Mouse (Mus musculus): ENCODE data around the gene Hdac4. TPM values are rescaled to one million over a fixed set of nuclear protein-coding genes. Genes with fewer than 3 reads are reported as not detected.
A peak's percentile ranks its signal among the peaks of the same experiment; 100 is the strongest.

Hdac4 gene
- total RNA-seq, 2 experiments from 2014 or later, result 37.2 to 39.9 TPM

GRCm38 (mm10) chr1:92042126-92042525, 153.4 kb downstream of the Hdac4 start:
- DNase-seq, result no peak
- intact Hi-C loops (cut with DNase I), result no loop called here

- intact Hi-C loops (cut with DNase I), result no loop called here
- DNase-seq, result no peak
Observed at GRCm38 (mm10) chr1:92041290-92041689, 154.2 kb downstream of the Hdac4 start.

- intact Hi-C loops (cut with DNase I), result no loop called here
Observed at GRCm38 (mm10) chr1:92038714-92039113, 156.8 kb downstream of the Hdac4 start.

DNA sequence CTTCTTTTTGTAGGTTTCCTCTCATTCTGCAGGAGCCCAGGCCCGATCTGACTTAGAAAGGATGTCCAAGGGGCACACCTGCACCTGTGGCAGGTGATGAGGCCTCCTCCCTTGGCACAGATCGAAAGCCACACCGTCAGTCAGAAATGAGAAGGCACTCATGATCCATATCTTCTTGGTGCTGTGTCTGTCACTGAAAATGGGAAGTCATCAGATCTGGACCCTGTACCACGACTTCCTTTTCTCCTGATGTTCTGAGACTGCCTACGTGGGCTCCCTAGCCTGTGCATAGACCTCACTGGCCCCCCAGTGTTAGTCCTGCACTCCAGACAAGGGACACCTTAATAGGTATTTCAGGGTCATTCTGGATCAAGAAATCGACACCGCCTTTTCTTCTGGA, 158.5 kb downstream of the Hdac4 start:
- no peak for DNase-seq
- intact Hi-C loops (cut with DNase I), result no loop called here

More at GRCm38 (mm10) chr1:92038714-92039113, 156.8 kb downstream of the Hdac4 start:
- DNase-seq, result no peak

DNA sequence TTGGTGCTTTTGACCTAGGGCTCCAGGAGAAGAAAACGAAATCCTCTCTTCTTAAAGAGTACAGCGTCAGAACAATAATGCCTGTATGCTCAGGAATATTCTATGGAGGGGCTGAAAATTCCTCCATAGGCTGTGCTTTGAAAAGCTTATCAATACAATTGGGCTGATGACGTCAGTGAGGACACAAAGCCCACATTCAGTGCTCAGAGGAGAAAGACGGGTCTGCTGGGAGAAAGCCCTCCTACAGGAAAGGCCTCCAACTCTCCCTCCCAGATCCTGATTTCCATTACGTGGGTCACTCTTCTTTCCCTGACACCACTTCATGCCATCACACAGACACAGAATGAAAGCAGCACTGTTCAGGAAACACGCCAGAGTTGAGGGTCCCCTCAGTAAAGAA, 159.7 kb downstream of the Hdac4 start:
- intact Hi-C loops (cut with DNase I), result no loop called here
- no peak for DNase-seq

DNA sequence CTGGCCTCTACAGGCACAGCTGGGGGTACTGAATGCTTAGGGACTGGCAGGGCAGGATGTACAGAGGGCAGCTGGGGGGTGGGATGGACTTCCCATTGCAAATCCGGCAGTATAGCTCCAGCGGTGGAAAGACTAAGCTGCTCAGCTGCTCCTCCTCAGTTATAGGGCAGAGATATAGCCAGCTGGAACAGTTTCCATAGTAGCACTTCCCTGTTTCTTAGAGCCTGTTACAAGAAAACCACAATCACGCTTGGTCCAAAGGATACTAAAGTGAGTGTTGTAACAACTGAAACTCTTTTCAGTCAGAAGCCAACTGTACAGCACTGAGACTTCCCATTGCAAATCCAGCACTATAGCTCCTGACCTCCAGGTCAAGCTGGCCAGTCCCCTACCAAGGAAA, 161.3 kb downstream of the Hdac4 start:
- intact Hi-C loops (cut with DNase I), result no loop called here
- no peak for DNase-seq

- intact Hi-C loops (cut with DNase I), result no loop called here
- no peak for DNase-seq
Observed at GRCm38 (mm10) chr1:92033463-92033862, 162.0 kb downstream of the Hdac4 start.

- intact Hi-C loops (cut with DNase I), result no loop called here
Observed at GRCm38 (mm10) chr1:92030541-92030940, 165.0 kb downstream of the Hdac4 start.

DNA sequence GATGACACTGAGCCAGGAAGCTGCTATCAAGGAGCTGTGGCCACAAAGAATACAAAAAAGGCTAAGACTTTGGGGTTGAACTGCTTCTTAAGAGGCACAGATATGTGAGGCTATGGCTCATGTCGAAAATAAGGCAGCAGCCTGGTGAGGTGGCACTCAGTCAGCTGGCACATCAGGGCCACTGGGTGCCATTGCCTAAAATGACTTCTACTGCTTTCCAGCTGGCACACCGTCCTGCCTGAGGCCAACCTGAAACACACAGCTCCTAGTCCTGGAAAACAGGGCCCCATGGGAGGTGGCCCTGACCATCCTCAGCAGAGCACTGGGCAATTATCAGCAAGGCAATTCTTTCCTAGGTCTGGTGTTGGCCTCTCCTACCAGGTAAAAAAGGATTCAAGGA, 167.3 kb downstream of the Hdac4 start:
- intact Hi-C loops (cut with DNase I), result no loop called here
- peak; percentile 60 to 66 for DNase-seq

More at GRCm38 (mm10) chr1:92030541-92030940, 165.0 kb downstream of the Hdac4 start:
- no peak for DNase-seq

DNA sequence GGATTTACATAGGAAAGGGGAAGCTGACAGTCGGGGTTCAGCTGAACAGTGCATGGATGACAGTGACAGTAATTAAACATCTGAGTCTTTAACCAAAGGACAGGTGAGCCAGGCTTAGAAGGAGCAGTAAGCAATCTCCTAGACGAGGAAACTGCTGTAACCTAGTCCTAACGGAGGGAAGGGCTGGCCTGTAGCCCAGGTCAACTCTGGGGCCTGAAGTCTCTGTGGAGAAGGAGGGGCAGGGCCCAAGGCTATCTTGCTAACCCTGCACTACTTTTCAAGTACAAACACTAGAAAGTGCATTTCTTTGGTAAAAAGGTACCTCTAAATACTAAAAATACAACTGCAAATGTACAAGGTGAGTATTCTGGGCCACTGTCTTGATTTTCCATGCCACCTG, 169.1 kb downstream of the Hdac4 start:
- intact Hi-C loops (cut with DNase I), result no loop called here
- no peak for DNase-seq

- DNase-seq, result no peak
- intact Hi-C loops (cut with DNase I), result no loop called here
Observed at GRCm38 (mm10) chr1:92023906-92024305, 171.6 kb downstream of the Hdac4 start.

- DNase-seq, result no peak
- intact Hi-C loops (cut with DNase I), result no loop called here
Observed at GRCm38 (mm10) chr1:92022009-92022408, 173.5 kb downstream of the Hdac4 start.

GRCm38 (mm10) chr1:92015938-92016672, 179.4 kb downstream of the Hdac4 start:
- intact Hi-C loops (cut with DNase I), result loop anchor here (2.0 kb wide), 1 partner anchor 55 kb away; no protein-coding TSS in a partner anchor
- peak; percentile 34 to 35 for DNase-seq

- intact Hi-C loops (cut with DNase I), result no loop called here
- no peak for DNase-seq
Observed at GRCm38 (mm10) chr1:92015252-92015651, 180.2 kb downstream of the Hdac4 start.

DNA sequence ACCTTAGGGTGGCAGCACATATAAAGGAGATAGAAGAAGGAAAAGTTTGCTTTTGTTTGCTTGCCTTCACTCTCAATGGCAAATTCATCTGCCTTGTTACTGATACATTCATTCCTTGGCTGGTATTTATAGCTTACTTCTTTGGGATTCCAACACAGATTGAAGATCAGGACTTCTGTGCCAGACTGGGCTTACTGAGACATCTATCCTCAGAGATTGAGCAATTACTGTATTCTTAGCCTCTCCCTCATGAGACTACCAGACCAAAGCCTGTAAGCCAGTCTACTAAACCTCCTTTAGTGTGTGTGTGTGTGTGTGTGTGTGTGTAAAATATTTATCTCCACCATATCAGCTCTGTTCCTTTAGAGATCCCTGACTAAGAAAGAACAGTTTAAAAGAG, 181.0 kb downstream of the Hdac4 start:
- no peak for DNase-seq
- intact Hi-C loops (cut with DNase I), result no loop called here

- intact Hi-C loops (cut with DNase I), result no loop called here
Observed at GRCm38 (mm10) chr1:92006666-92007065, 188.8 kb downstream of the Hdac4 start.

GRCm38 (mm10) chr1:92005617-92005940, 189.9 kb downstream of the Hdac4 start:
- DNase-seq, result no peak
- intact Hi-C loops (cut with DNase I), result no loop called here

More at GRCm38 (mm10) chr1:92006666-92007065, 188.8 kb downstream of the Hdac4 start:
- no peak for DNase-seq

DNA sequence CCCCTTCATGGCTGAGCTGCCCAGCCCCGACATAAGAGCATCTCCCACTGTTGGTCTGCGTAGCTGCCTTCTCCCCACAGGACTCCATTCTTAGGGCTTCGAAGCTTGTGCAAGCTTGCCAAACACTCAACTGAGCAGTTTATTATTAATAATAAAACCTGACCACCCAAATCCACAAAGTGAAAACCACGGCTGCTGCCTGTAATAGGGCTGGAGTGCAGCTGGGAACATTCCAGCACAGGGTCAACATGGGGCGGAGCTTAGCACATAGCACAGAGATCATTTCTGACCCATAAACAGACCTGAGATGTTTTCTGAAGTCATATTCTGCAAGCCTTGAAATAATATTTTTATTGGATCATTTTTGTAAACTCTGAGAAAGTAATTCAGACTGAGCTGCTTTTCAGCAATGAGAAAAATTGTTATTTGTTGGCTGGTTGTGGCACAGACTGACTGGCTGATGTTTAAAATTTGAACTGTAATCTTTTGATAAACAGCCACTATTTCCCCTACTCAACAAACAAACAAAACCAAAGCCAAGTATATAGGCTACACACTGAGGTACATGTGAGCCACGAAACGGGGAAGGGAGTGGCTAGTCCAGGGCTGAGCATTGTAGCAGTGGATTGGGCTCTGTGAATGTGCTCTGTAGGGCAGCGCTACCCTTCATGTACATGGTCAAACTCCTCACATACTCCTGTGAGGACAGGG, 190.4 kb downstream of the Hdac4 start:
- intact Hi-C loops (cut with DNase I), result no loop called here
- DNase-seq, result no peak

DNA sequence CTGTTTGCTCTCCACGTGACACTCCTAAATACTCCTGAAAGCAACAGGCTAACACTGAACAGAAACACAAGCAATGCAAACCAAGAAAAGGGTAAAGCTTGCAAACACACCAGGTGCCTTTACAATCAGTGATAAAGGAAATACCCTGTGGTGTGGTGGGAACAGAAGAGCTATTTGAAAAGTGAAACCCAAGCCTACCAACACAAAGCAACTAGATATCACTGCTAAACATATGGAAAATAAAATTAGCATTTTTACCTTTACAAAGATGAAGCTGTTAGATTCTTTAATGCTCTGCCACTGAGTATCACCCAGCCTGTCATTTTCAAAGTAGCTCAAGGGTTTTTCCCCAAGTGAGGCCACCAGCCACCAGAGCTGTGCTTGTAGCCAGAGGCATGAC, 191.4 kb downstream of the Hdac4 start:
- intact Hi-C loops (cut with DNase I), result no loop called here
- no peak for DNase-seq

DNA sequence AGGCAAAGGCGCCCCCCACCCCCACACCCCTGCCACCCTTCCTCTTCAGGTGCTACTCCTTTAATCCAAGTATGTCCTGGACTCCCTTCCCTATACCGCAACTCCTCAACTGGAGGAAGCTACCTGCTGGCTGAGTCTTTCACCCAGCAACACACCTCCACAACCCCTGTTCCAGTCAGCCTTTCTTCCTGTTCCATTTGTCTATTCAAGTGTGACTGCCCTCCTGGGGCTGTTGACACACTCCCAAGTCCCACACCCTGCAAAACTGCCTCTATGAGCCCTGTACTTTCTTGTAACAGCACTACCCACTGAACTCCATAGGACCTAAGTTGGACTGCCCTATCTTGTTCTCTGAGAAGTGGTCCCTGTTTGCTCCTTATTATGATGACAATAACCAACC, 195.3 kb downstream of the Hdac4 start:
- intact Hi-C loops (cut with DNase I), result no loop called here
- DNase-seq, result no peak

DNA sequence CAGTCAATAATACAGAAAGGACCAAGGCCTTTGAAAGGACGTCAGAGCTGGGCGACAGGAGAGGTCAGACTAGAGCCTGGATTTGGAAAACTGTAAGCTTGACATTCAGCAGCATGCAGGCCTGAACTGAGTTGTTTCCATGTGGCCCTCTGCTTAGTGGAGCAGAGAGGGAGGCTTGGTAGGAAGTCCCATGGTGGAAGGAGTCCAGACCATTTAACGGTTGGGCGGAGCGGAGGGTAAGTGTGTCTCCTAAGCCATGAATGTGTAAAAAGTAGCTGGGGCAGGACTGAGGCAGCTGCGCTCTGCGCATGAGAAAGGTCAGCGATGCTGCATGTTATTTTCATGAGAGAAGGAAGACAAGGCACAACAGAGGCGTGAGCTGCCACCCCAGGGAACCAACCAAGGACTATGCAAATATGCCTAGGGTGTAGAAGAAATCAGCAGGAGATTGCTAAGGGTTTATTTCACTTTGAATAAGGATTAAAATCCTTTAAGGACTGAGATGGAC, 201.8 kb downstream of the Hdac4 start:
- intact Hi-C loops (cut with DNase I), result no loop called here
- DNase-seq, result no peak

DNA sequence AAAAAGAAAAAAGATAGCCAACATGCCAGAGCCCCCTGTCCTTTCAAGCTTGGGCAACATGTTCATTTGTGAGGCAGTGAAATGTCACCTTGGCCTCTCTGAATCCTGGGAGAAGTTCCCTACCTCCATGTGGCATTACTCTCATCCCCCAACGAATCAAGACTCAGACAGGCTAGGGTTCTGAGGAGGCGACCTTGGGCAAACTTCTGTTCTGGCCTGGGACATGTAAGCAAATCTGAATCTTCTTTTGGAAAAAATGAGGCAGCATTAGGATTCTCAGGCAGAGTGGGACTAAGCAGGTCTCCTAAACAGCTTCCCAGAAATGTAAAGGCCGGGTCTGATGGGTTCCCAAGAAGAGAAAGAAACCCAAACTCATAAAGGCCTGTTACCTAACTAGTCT, 202.8 kb downstream of the Hdac4 start:
- no peak for DNase-seq
- intact Hi-C loops (cut with DNase I), result no loop called here

All from heart, postnatal 10 days (tissue).